Mouse (Mus musculus) testis, adult 2 months (tissue): ENCODE data around the gene Rnf180. TPM values are rescaled to one million over a fixed set of nuclear protein-coding genes. Genes with fewer than 3 reads are reported as not detected.

Experiments used
- H3K27ac ChIP-seq: fragments of 200-500 bp; 2 replicates; pipeline ENCODE4 v1.5.1; 2012; ENCODE audit warnings: low read depth, low read length; ENCODE audit not compliant: control insufficient read depth, insufficient read depth
- H3K27me3 ChIP-seq: fragments of 200-500 bp; 2 replicates; pipeline ENCODE4 v1.6.1; 2012; ENCODE audit warnings: mild to moderate bottlenecking, low read length, moderate library complexity; ENCODE audit not compliant: control insufficient read depth, insufficient read depth
- H3K36me3 ChIP-seq: fragments of 200-500 bp; 2 replicates; pipeline ENCODE4 v1.6.1; 2012; ENCODE audit warnings: mild to moderate bottlenecking, low read length; ENCODE audit not compliant: control insufficient read depth, insufficient read depth
- H3K4me1 ChIP-seq: fragments of 200-500 bp; 2 replicates; pipeline ENCODE4 v1.6.1; 2012; ENCODE audit warnings: low read length; ENCODE audit not compliant: control insufficient read depth, insufficient read depth
- H3K4me3 ChIP-seq: fragments of 200-500 bp; 2 replicates; pipeline ENCODE4 v1.5.1; 2012; ENCODE audit warnings: low read depth, mild to moderate bottlenecking, low read length, moderate library complexity, mixed read lengths; ENCODE audit not compliant: control insufficient read depth
- CTCF ChIP-seq: fragments of 200-500 bp; IDR thresholded peaks from 2 replicates; pipeline ENCODE4 v1.5.1; 2012; ENCODE audit warnings: low read depth, mild to moderate bottlenecking, inconsistent platforms, low read length, moderate library complexity; ENCODE audit not compliant: control insufficient read depth, insufficient read depth, insufficient replicate concordance
- POLR2A ChIP-seq: fragments of 200-500 bp; IDR thresholded peaks from 2 replicates; pipeline ENCODE4 v1.6.1; 2012; ENCODE audit warnings: low read depth, mild to moderate bottlenecking, inconsistent platforms, low read length, moderate library complexity; ENCODE audit not compliant: control insufficient read depth
- polyA plus RNA-seq: library from polyadenylated mRNA; depleted of rRNA; stranded (reverse); fragments of >200 nt; gene quantifications from 2 replicates; pipeline ENCODE4 v1.2.3, GENCODE M21; 2012

The Rnf180 gene
- polyA plus RNA-seq, 1 experiment: 3.1 TPM

DNA sequence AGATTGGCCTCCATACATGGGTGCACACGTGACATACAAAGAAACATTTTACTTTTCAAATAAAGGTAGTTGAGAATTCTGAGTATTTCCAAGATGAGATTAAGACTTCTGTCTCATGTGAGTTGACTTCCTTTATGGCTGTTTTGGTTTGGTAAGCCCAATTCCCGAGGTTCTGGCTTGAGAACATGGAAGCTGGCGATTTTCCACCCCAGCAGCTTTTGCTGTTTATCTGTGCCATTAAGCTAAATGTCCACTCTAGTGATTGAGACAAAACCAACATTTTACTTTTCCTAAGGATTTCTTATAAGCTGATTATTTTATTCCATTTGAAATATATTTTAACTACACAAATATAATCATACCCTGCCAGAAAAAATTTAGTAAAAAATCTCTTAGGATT is 144.6 kb downstream of the Rnf180 start:
- no peaks in the 10 kb centered on the region for H3K27me3 ChIP-seq
- H3K36me3 ChIP-seq: no peaks in the 10 kb centered on the region
- H3K4me3 ChIP-seq: no peak overlapping the region
- no peak overlapping the region for H3K27ac ChIP-seq
- no peak for TF ChIP-seq CTCF
- no peak for TF ChIP-seq POLR2A
- H3K4me1 ChIP-seq: no peaks in the 10 kb centered on the region

- Histone ChIP-seq H3K4me3 (no peak overlapping the region), H3K4me1 (no peaks in the 10 kb centered on the region), H3K27me3 (no peaks in the 10 kb centered on the region), H3K27ac (no peak overlapping the region), H3K36me3 (no peaks in the 10 kb centered on the region)
- TF ChIP-seq POLR2A: no peak
- TF ChIP-seq CTCF: no peak
Measured at GRCm38 (mm10) chr13:105147795-105148418, 146.7 kb downstream of the Rnf180 start.

GRCm38 (mm10) chr13:105146827-105147226 is 147.8 kb downstream of the Rnf180 start:
- Histone ChIP-seq H3K4me1 (no peaks in the 10 kb centered on the region), H3K27me3 (no peaks in the 10 kb centered on the region), H3K27ac (no peak overlapping the region), H3K36me3 (no peaks in the 10 kb centered on the region), H3K4me3 (no peak overlapping the region)
- TF ChIP-seq POLR2A (no peak), CTCF (no peak)

GRCm38 (mm10) chr13:105139881-105140280 is 154.7 kb downstream of the Rnf180 start:
- Histone ChIP-seq H3K4me1 (no peaks in the 10 kb centered on the region), H3K27ac (no peak overlapping the region), H3K4me3 (no peak overlapping the region), H3K36me3 (no peaks in the 10 kb centered on the region), H3K27me3 (no peaks in the 10 kb centered on the region)
- TF ChIP-seq CTCF: no peak
- TF ChIP-seq POLR2A: no peak

DNA sequence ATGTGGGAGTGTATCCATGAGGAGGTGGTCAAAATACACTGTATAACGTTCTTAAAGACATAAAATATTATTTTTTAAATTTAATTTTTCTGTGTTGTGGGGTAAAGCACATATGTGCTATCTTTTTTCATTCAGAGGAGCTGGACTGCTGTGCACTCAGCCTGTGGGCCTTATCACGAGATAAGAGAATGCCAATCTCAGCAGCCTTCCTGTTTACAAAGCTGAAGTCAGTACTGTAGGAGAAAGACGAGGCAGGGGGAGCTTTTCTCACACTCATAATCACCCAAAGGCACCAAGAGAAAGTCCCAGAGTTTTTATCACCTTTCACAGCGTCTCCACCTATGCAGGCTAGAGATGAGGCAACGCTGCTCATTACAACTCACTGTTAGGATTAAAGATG is 160.2 kb downstream of the Rnf180 start:
- Histone ChIP-seq H3K27me3 (no peaks in the 10 kb centered on the region), H3K4me3 (no peak overlapping the region), H3K27ac (no peak overlapping the region), H3K4me1 (no peaks in the 10 kb centered on the region), H3K36me3 (no peaks in the 10 kb centered on the region)
- TF ChIP-seq CTCF (no peak), POLR2A (no peak)

DNA sequence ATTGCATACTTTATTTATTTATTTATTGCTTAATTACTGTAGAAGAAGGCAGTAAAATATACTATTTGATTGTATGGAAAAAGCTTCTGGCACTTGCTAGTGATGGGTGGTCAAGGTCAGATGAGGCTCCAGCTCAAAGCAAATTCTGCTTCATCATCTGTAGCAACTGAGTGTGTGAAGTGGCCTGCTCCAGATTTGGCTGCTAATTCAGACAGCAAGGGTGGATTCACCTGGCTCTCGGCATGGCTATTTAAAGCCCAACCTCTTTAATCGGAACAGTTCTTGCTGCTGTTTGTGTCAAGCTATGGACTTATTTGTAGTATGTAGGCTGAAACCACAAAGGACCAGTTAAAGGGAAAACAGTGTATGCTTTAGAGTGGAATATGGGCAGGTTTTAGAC is 161.8 kb downstream of the Rnf180 start:
- Histone ChIP-seq H3K27ac (no peak overlapping the region), H3K4me3 (no peak overlapping the region), H3K36me3 (no peaks in the 10 kb centered on the region), H3K4me1 (no peaks in the 10 kb centered on the region), H3K27me3 (no peaks in the 10 kb centered on the region)
- TF ChIP-seq CTCF (no peak), POLR2A (no peak)

- Histone ChIP-seq H3K4me1 (no peaks in the 10 kb centered on the region), H3K4me3 (no peak overlapping the region), H3K27me3 (no peaks in the 10 kb centered on the region), H3K27ac (no peak overlapping the region), H3K36me3 (no peaks in the 10 kb centered on the region)
- no peak for TF ChIP-seq CTCF
- TF ChIP-seq POLR2A: no peak
Measured at GRCm38 (mm10) chr13:105132370-105132769, 162.2 kb downstream of the Rnf180 start.

DNA sequence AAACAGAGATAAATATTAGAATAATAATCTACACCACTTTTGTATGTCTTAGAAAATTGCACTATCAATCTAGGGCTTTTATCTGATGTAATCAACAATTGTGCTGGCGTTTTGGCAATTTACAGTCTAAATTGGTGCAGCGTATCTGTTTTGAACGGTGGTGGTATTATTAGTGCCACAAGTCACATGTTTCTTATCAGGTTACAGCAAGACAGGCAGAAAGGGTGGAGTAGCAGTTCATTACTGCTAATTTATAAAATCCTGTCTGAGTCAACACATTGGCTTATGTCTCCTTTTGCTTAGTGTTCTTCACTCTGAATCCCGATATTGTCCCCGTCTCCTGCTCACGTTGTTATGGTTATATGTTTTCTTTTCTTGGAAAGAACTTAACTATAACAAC is 164.5 kb downstream of the Rnf180 start:
- H3K36me3 ChIP-seq: no peaks in the 10 kb centered on the region
- no peaks in the 10 kb centered on the region for H3K27me3 ChIP-seq
- no peak overlapping the region for H3K27ac ChIP-seq
- TF ChIP-seq POLR2A (no peak), CTCF (no peak)
- no peak overlapping the region for H3K4me3 ChIP-seq
- H3K4me1 ChIP-seq: no peaks in the 10 kb centered on the region

DNA sequence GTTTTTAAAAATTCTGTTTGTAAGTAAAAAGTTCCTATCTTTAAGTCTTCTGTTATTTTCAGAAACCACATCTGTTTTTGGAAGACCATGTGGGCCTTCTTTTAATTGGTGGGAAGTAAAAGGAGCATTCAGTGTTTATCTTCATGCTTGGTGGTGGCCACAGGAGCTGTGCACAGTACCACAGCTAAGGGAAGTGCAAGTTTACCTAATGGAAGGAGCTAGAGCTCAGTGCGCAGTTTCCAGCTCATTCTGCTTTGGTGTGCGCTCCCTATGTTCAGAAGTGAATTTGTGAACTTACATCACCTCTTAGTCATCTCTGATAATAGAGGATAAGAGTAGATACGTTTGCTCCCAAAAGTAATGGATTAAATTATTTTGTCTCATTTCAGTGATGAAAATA is 172.5 kb downstream of the Rnf180 start:
- no peaks in the 10 kb centered on the region for H3K27me3 ChIP-seq
- no peaks in the 10 kb centered on the region for H3K36me3 ChIP-seq
- H3K4me1 ChIP-seq: no peaks in the 10 kb centered on the region
- TF ChIP-seq POLR2A (no peak), CTCF (no peak)
- no peak overlapping the region for H3K4me3 ChIP-seq
- no peak overlapping the region for H3K27ac ChIP-seq
